Mouse (Mus musculus) embryonic fibroblast, embryonic 13.5 days (primary cell): Measurements from ENCODE around the gene Rab3a.

Experiments used
- CTCF ChIP-seq: IDR thresholded peaks from 2 replicates; pipeline ENCODE4 v1.5.1; 2011; ENCODE audit warnings: mild to moderate bottlenecking, control low read depth, low read length, moderate library complexity, borderline replicate concordance; ENCODE audit not compliant: insufficient read depth
- POLR2A ChIP-seq: IDR thresholded peaks from 2 replicates; pipeline ENCODE4 v1.6.1; 2011; ENCODE audit warnings: low read depth, mild to moderate bottlenecking, control low read depth, low read length, moderate library complexity

GRCm38 (mm10) chr8:70764026-70764425, 9.5 kb downstream of the Rab3a start:
- no peak for TF ChIP-seq CTCF
- TF ChIP-seq POLR2A = no peak
